Comparison of ENCODE assay signal across 23 mouse cellular contexts in genomic region chr6:95514726-95515125, GRCm38 (mm10).
"Had no signal": no experiment of that assay in that cellular context is flagged by ENCODE, and none has a peak within 500 bp of the region (broad histone marks: within the 10 kb centered on the region; RNA-seq: fewer than 3 reads in every experiment).

No protein-coding gene starts in this region.

- H3K9me3 ChIP-seq: heart, embryonic 10.5 days; heart, embryonic 12.5 days; hindbrain, embryonic 13.5 days; hindbrain, embryonic 15.5 days; intestine, embryonic 15.5 days; limb, embryonic 13.5 days; limb, embryonic 15.5 days; liver, embryonic 12.5 days had no signal

- H3K27me3 ChIP-seq: heart, embryonic 12.5 days; hindbrain, embryonic 13.5 days; hindbrain, embryonic 15.5 days; intestine, embryonic 15.5 days; limb, embryonic 13.5 days; limb, embryonic 15.5 days; liver, embryonic 12.5 days had no signal

- ATAC-seq: intestine, embryonic 15.5 days; intestine, postnatal 0 days; liver, embryonic 12.5 days had no signal

- H3K4me2 ChIP-seq: heart, embryonic 12.5 days; hindbrain, embryonic 13.5 days; hindbrain, embryonic 15.5 days; intestine, embryonic 15.5 days; limb, embryonic 13.5 days; limb, embryonic 15.5 days; liver, embryonic 12.5 days had no signal

- H3K36me3 ChIP-seq: heart, embryonic 10.5 days; heart, embryonic 12.5 days; hindbrain, embryonic 13.5 days; hindbrain, embryonic 15.5 days; intestine, embryonic 15.5 days; limb, embryonic 13.5 days; limb, embryonic 15.5 days had no signal

- H3K27ac ChIP-seq: gastrocnemius, adult 2 months; heart, adult 2 months; heart, embryonic 10.5 days; hindbrain, embryonic 13.5 days; hindbrain, embryonic 15.5 days; intestine, embryonic 15.5 days; layer of hippocampus, adult 2 months; left cerebral cortex, adult 2 months; limb, embryonic 13.5 days; limb, embryonic 15.5 days; liver, embryonic 12.5 days; liver, embryonic 14.5 days had no signal

- H3K9ac ChIP-seq: heart, embryonic 12.5 days; hindbrain, embryonic 13.5 days; hindbrain, embryonic 15.5 days; intestine, embryonic 15.5 days; limb, embryonic 13.5 days; limb, embryonic 15.5 days; liver, embryonic 12.5 days; liver, embryonic 14.5 days had no signal

- H3K4me3 ChIP-seq: gastrocnemius, adult 2 months; heart, adult 2 months; heart, embryonic 10.5 days; heart, embryonic 12.5 days; hindbrain, embryonic 13.5 days; hindbrain, embryonic 15.5 days; intestine, embryonic 15.5 days; layer of hippocampus, adult 2 months; left cerebral cortex, adult 2 months; limb, embryonic 13.5 days; limb, embryonic 15.5 days; liver, embryonic 12.5 days had no signal

- DNase-seq: gastrocnemius, adult 2 months; gastrocnemius, postnatal 10 days; gastrocnemius, postnatal 25 days; heart, adult 2 months; heart, postnatal 10 days; heart, postnatal 4 days; kidney, adult 18-20 months; kidney, adult 8-10 months; kidney, postnatal 10 days; kidney, postnatal 25 days; kidney, postnatal 4 days had no signal

- H3K4me1 ChIP-seq: limb, embryonic 13.5 days; liver, embryonic 12.5 days had no signal
